Mouse (Mus musculus): Measurements from ENCODE around the gene Tmem184b. TPM values are rescaled to one million over a fixed set of nuclear protein-coding genes. Genes with fewer than 3 reads are reported as not detected.

Gene Tmem184b
- polyA plus RNA-seq, 1 experiment from 2014 or later, result 38.8 TPM

- Histone ChIP-seq H3K4me2 (peak overlapping the region; percentile 81), H3K4me1 (replicated peaks; ENCODE audit: control insufficient read depth, insufficient read depth, low read length) (peaks cover 44% of the 10 kb centered on the region), H3K9ac (ENCODE audit: low read depth, low read length) (peak overlapping the region; percentile 91), H3K9me3 (ENCODE audit: control insufficient read depth, low read length) (no peaks in the 10 kb centered on the region), H3K4me3 (ENCODE audit: low read depth, low read length) (peak overlapping the region; percentile 62), H3K36me3 (ENCODE audit: control insufficient read depth, insufficient read depth, low read length) (no peaks in the 10 kb centered on the region), H3K27me3 (replicated peaks; ENCODE audit: control insufficient read depth, insufficient read depth, low read length) (no peaks in the 10 kb centered on the region), H3K27ac (ENCODE audit: low read depth, low read length) (peak overlapping the region; percentile 91)
- peak; percentile 35; the same call in 1 of the 2 replicates for ATAC-seq (replicated peaks; ENCODE audit: low FRiP score)
- 14% methylated on average over 20 of the region's 20 CpGs for WGBS
- peak; percentile 73 for DNase-seq (ENCODE audit: low spot score)
These were observed 76.1 kb downstream of the Tmem184b start for GRCm38 (mm10) chr15:79326971-79327961.

DNA sequence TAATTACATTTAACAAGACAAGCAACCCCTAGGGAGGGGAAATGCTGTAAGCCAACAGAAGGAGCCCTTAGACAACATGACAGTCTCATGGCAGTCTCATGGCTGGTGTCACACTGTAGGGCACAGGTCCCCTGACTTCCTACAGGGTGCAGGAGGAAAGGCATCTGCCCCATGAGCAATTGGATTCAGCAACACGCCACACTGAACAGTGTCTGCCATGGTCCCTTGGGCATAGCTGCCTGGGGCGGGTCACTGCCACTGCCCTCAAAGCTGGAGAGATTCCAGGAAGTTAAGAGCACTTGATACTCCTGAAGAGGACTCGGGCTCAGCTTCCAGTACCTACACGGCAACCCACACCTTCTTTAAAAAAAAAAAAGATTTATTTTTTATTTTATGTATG lies 77.1 kb downstream of the Tmem184b start:
- peak overlapping the region; percentile 91 for H3K9ac ChIP-seq (ENCODE audit: low read depth, low read length)
- no peaks in the 10 kb centered on the region for H3K27me3 ChIP-seq (replicated peaks; ENCODE audit: control insufficient read depth, insufficient read depth, low read length)
- WGBS, result 64% methylated on average over 4 of the region's 4 CpGs
- H3K9me3 ChIP-seq (ENCODE audit: control insufficient read depth, low read length), result no peaks in the 10 kb centered on the region
- H3K4me1 ChIP-seq (replicated peaks; ENCODE audit: control insufficient read depth, insufficient read depth, low read length), result peaks cover 55% of the 10 kb centered on the region
- H3K36me3 ChIP-seq (ENCODE audit: control insufficient read depth, insufficient read depth, low read length), result no peaks in the 10 kb centered on the region
- no peak for ATAC-seq (replicated peaks; ENCODE audit: low FRiP score)
- peak overlapping the region; percentile 81 for H3K4me2 ChIP-seq
- H3K4me3 ChIP-seq (ENCODE audit: low read depth, low read length), result peak overlapping the region; percentile 62
- H3K27ac ChIP-seq (ENCODE audit: low read depth, low read length), result peak overlapping the region; percentile 91
- no peak for DNase-seq (ENCODE audit: low spot score)

- peaks cover 56% of the 10 kb centered on the region for H3K4me1 ChIP-seq (replicated peaks; ENCODE audit: control insufficient read depth, insufficient read depth, low read length)
- H3K4me3 ChIP-seq (ENCODE audit: low read depth, low read length), result peak overlapping the region; percentile 62; the same call in 1 of the 2 replicates
- H3K9ac ChIP-seq (ENCODE audit: low read depth, low read length), result no peak overlapping the region; the same call in 1 of the 2 replicates
- no peak for DNase-seq (ENCODE audit: low spot score)
- 0 out of 2 replicates have a peak overlapping the region, but pooled peaks have one; percentile 33 for H3K27ac ChIP-seq (ENCODE audit: low read depth, low read length)
- WGBS, result 55% methylated on average over 3 of the region's 3 CpGs
- H3K27me3 ChIP-seq (replicated peaks; ENCODE audit: control insufficient read depth, insufficient read depth, low read length), result no peaks in the 10 kb centered on the region
- H3K36me3 ChIP-seq (ENCODE audit: control insufficient read depth, insufficient read depth, low read length), result no peaks in the 10 kb centered on the region
- ATAC-seq (replicated peaks; ENCODE audit: low FRiP score), result no peak
- H3K4me2 ChIP-seq, result peak overlapping the region; percentile 81
- no peaks in the 10 kb centered on the region for H3K9me3 ChIP-seq (ENCODE audit: control insufficient read depth, low read length)
These were observed 77.6 kb downstream of the Tmem184b start for GRCm38 (mm10) chr15:79325742-79326141.

DNA sequence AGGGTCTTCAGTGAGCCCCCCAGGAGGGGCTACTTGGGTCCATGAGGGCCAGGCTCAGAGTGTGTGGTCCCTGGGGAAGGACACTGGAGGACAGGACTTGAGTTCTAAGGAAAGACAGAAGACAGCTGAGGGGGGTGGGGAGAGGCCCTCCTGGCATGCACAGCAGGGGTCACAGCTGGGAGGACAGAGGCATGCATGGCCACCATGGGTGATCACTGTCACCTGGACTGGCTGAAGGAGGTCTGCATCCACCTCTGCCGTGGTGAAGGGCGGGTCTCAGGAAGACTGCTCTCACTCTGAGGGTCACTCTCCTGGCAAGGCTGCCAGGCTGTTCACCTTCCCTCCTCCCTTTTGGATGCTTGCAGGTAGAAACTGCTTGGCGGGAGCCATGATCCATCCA lies 79.0 kb downstream of the Tmem184b start:
- Histone ChIP-seq H3K4me3 (ENCODE audit: low read depth, low read length) (no peak overlapping the region), H3K4me2 (no peak overlapping the region), H3K9me3 (ENCODE audit: control insufficient read depth, low read length) (no peaks in the 10 kb centered on the region), H3K9ac (ENCODE audit: low read depth, low read length) (no peak overlapping the region; the same call in 1 of the 2 replicates), H3K36me3 (ENCODE audit: control insufficient read depth, insufficient read depth, low read length) (no peaks in the 10 kb centered on the region), H3K4me1 (replicated peaks; ENCODE audit: control insufficient read depth, insufficient read depth, low read length) (peaks cover 56% of the 10 kb centered on the region), H3K27ac (ENCODE audit: low read depth, low read length) (peak overlapping the region; percentile 1), H3K27me3 (replicated peaks; ENCODE audit: control insufficient read depth, insufficient read depth, low read length) (no peaks in the 10 kb centered on the region)
- 79% methylated on average over 3 of the region's 3 CpGs for WGBS
- no peak for ATAC-seq (replicated peaks; ENCODE audit: low FRiP score)
- no peak for DNase-seq (ENCODE audit: low spot score)

DNA sequence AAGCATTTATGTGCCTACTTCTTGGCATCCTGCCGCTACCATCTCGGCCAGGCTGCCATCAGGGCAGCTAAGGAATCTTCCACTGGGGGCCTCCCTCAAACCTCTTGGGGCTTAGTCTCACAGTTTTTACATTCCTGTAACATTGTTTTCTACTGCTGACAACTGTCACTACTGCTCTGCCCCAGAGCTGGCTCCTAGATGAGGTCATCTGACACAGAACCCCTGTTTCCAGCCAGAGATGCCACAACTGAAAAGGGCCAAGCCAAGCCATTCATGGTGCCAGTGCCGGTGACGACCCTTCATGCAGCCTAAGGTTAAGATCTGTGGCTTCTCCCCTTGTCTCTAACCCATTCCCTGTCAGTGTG lies 79.6 kb downstream of the Tmem184b start:
- no peaks in the 10 kb centered on the region for H3K9me3 ChIP-seq (ENCODE audit: control insufficient read depth, low read length)
- H3K36me3 ChIP-seq (ENCODE audit: control insufficient read depth, insufficient read depth, low read length), result no peaks in the 10 kb centered on the region
- H3K4me3 ChIP-seq (ENCODE audit: low read depth, low read length), result no peak overlapping the region
- peaks cover 56% of the 10 kb centered on the region for H3K4me1 ChIP-seq (replicated peaks; ENCODE audit: control insufficient read depth, insufficient read depth, low read length)
- H3K27ac ChIP-seq (ENCODE audit: low read depth, low read length), result peak overlapping the region; percentile 36
- H3K4me2 ChIP-seq, result no peak overlapping the region
- DNase-seq (ENCODE audit: low spot score) (no peak), ATAC-seq (replicated peaks; ENCODE audit: low FRiP score) (no peak)
- WGBS, result 85% methylated on average over 4 of the region's 4 CpGs
- 0 out of 2 replicates have a peak overlapping the region, but pooled peaks have one; percentile 38 for H3K9ac ChIP-seq (ENCODE audit: low read depth, low read length)
- H3K27me3 ChIP-seq (replicated peaks; ENCODE audit: control insufficient read depth, insufficient read depth, low read length), result no peaks in the 10 kb centered on the region

GRCm38 (mm10) chr15:79322991-79323790 lies 80.2 kb downstream of the Tmem184b start:
- H3K4me1 ChIP-seq (replicated peaks; ENCODE audit: control insufficient read depth, insufficient read depth, low read length), result peaks cover 56% of the 10 kb centered on the region
- ATAC-seq (replicated peaks; ENCODE audit: low FRiP score), result no peak
- WGBS, result 68% methylated on average over 6 of the region's 6 CpGs
- H3K9ac ChIP-seq (ENCODE audit: low read depth, low read length), result peak overlapping the region; percentile 38; the same call in 1 of the 2 replicates
- H3K36me3 ChIP-seq (ENCODE audit: control insufficient read depth, insufficient read depth, low read length), result peaks cover 4% of the 10 kb centered on the region; the same call in 1 of the 2 replicates
- peak overlapping the region; percentile 35 for H3K4me2 ChIP-seq
- no peak overlapping the region for H3K4me3 ChIP-seq (ENCODE audit: low read depth, low read length)
- H3K27me3 ChIP-seq (replicated peaks; ENCODE audit: control insufficient read depth, insufficient read depth, low read length), result no peaks in the 10 kb centered on the region
- peak overlapping the region; percentile 36 for H3K27ac ChIP-seq (ENCODE audit: low read depth, low read length)
- no peaks in the 10 kb centered on the region for H3K9me3 ChIP-seq (ENCODE audit: control insufficient read depth, low read length)
- DNase-seq (ENCODE audit: low spot score), result no peak

- peaks cover 56% of the 10 kb centered on the region for H3K4me1 ChIP-seq (replicated peaks; ENCODE audit: control insufficient read depth, insufficient read depth, low read length)
- ATAC-seq (replicated peaks; ENCODE audit: low FRiP score), result peak; percentile 3; the same call in 1 of the 2 replicates
These were observed 80.9 kb downstream of the Tmem184b start for GRCm38 (mm10) chr15:79322281-79322990.

GRCm38 (mm10) chr15:79321733-79322190 lies 81.6 kb downstream of the Tmem184b start:
- peak; percentile 60 for ATAC-seq (replicated peaks; ENCODE audit: low FRiP score)
- H3K4me3 ChIP-seq (ENCODE audit: low read depth, low read length), result no peak overlapping the region
- no peak overlapping the region for H3K9ac ChIP-seq (ENCODE audit: low read depth, low read length)
- H3K27ac ChIP-seq (ENCODE audit: low read depth, low read length), result peak overlapping the region; percentile 36; the same call in 1 of the 2 replicates
- H3K4me2 ChIP-seq, result peak overlapping the region; percentile 26
- peaks cover 53% of the 10 kb centered on the region for H3K4me1 ChIP-seq (replicated peaks; ENCODE audit: control insufficient read depth, insufficient read depth, low read length)
- no peak for DNase-seq (ENCODE audit: low spot score)
- no peaks in the 10 kb centered on the region for H3K9me3 ChIP-seq (ENCODE audit: control insufficient read depth, low read length)
- WGBS, result 41% methylated on average over 5 of the region's 5 CpGs
- no peaks in the 10 kb centered on the region for H3K27me3 ChIP-seq (replicated peaks; ENCODE audit: control insufficient read depth, insufficient read depth, low read length)
- H3K36me3 ChIP-seq (ENCODE audit: control insufficient read depth, insufficient read depth, low read length), result peaks cover 9% of the 10 kb centered on the region; the same call in 1 of the 2 replicates

More at GRCm38 (mm10) chr15:79322281-79322990, 80.9 kb downstream of the Tmem184b start:
- DNase-seq (ENCODE audit: low spot score), result no peak
- H3K27me3 ChIP-seq (replicated peaks; ENCODE audit: control insufficient read depth, insufficient read depth, low read length), result no peaks in the 10 kb centered on the region
- WGBS, result 53% methylated on average over 11 of the region's 11 CpGs
- H3K4me2 ChIP-seq, result peak overlapping the region; percentile 35
- no peak overlapping the region for H3K4me3 ChIP-seq (ENCODE audit: low read depth, low read length)
- H3K9me3 ChIP-seq (ENCODE audit: control insufficient read depth, low read length), result no peaks in the 10 kb centered on the region
- no peak overlapping the region for H3K9ac ChIP-seq (ENCODE audit: low read depth, low read length)
- peaks cover 4% of the 10 kb centered on the region; the same call in 1 of the 2 replicates for H3K36me3 ChIP-seq (ENCODE audit: control insufficient read depth, insufficient read depth, low read length)
- peak overlapping the region; percentile 36 for H3K27ac ChIP-seq (ENCODE audit: low read depth, low read length)

Measured in liver, embryonic 11.5 days (tissue).